Mouse (Mus musculus) limb, embryonic 10.5 days (tissue): ENCODE measurements at regions not wholly inside any gene's neighbourhood (a gene's known extent, or its start where the extent isn't known, plus 50 kb on each side); places are given as distances from the start of the nearest gene placed in this dataset.

Source experiments
- DNase-seq: peaks from one replicate; pipeline ENCODE4 v3.0.0-alpha.2; 2017; ENCODE audit warnings: low spot score
- H3K27ac ChIP-seq: fragments of 300-500 bp; sonication (generic); 2 replicates; pipeline ENCODE4 v1.5.1; 2016; ENCODE audit warnings: mild to moderate bottlenecking
- H3K27me3 ChIP-seq: fragments of 300-500 bp; sonication (generic); 2 replicates; pipeline ENCODE4 v1.6.1; 2016; ENCODE audit warnings: low read depth, mild to moderate bottlenecking; ENCODE audit not compliant: poor library complexity, severe bottlenecking
- H3K36me3 ChIP-seq: fragments of 300-500 bp; sonication (generic); 2 replicates; pipeline ENCODE4 v1.6.1; 2016; ENCODE audit warnings: mild to moderate bottlenecking, moderate library complexity
- H3K4me1 ChIP-seq: fragments of 300-500 bp; sonication (generic); 2 replicates; pipeline ENCODE4 v1.6.1; 2016
- H3K4me3 ChIP-seq: fragments of 300-500 bp; sonication (generic); 2 replicates; pipeline ENCODE4 v1.5.1; 2016; ENCODE audit warnings: mild to moderate bottlenecking, moderate library complexity
- H3K9me3 ChIP-seq: fragments of 300-500 bp; sonication (generic); replicated peaks from 2 replicates; pipeline ENCODE4 v1.6.1; 2016; ENCODE audit warnings: mild to moderate bottlenecking
- WGBS: fragments of 180-500 bp; shearing (Covaris S2); methylation state at CpG from one replicate; pipeline ENCODE4 v1.1.7; 2016; 5-methylcytosine and 5-hydroxymethylcytosine counted together

DNA sequence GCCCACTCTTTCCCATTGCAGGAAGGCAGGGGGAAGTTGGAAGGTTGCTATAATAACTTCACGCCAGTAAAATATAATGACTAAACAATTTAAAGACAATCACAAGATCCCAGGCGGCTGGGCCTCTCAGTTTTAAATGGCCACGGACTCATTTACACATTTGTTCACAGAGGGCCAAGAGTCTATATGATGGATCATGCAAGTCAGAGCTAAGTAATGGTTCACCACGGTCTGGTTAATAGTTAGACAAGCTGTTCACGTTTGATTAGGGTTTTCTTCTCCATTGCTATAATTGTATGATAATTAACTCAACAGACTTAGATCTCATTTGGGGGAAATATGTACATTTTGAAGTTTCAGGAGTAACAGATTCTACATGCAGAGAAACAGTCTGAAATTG is 170.0 kb downstream of the Ppargc1a start:
- DNase-seq, result no peak
- Histone ChIP-seq H3K36me3 (no peaks in the 10 kb centered on the region), H3K4me1 (no peaks in the 10 kb centered on the region), H3K27me3 (no peaks in the 10 kb centered on the region), H3K9me3 (no peaks in the 10 kb centered on the region), H3K4me3 (no peak overlapping the region), H3K27ac (no peak overlapping the region)
- 88% methylated on average over 5 of the region's 5 CpGs for WGBS

- H3K27ac ChIP-seq, result no peak overlapping the region
- WGBS, result 90% methylated on average over 8 of the region's 8 CpGs
- no peak for DNase-seq
Observed at GRCm38 (mm10) chr5:51391319-51391718, 176.2 kb downstream of the Ppargc1a start.

DNA sequence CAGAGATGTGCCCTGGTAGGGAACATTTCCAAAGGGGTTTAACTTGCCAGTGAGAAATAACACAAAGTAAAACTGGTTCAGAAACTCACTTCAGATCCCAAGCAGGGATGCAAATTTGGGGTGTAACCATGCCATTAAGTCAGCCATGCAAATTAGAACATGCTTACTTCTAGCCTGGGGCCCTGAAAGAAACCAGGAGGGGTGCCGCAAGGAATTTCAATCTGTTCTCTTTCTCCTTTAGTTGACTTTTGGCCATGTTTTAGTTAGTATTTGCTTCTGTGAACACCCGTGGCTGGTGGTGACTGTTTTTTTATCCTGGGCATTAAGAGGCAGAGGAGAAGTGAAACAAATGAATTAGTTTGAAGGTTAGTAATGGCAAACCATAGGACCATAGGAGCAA is 179.8 kb downstream of the Ppargc1a start:
- DNase-seq, result no peak
- no peak overlapping the region for H3K4me3 ChIP-seq
- H3K27me3 ChIP-seq, result no peaks in the 10 kb centered on the region
- H3K4me1 ChIP-seq, result no peaks in the 10 kb centered on the region
- WGBS, result 70% methylated on average over 2 of the region's 2 CpGs
- no peaks in the 10 kb centered on the region for H3K36me3 ChIP-seq
- no peak overlapping the region for H3K27ac ChIP-seq
- H3K9me3 ChIP-seq, result no peaks in the 10 kb centered on the region

More at GRCm38 (mm10) chr5:51391319-51391718, 176.2 kb downstream of the Ppargc1a start:
- Histone ChIP-seq H3K4me3 (no peak overlapping the region), H3K9me3 (no peaks in the 10 kb centered on the region), H3K27me3 (no peaks in the 10 kb centered on the region), H3K36me3 (no peaks in the 10 kb centered on the region), H3K4me1 (no peaks in the 10 kb centered on the region)

DNA sequence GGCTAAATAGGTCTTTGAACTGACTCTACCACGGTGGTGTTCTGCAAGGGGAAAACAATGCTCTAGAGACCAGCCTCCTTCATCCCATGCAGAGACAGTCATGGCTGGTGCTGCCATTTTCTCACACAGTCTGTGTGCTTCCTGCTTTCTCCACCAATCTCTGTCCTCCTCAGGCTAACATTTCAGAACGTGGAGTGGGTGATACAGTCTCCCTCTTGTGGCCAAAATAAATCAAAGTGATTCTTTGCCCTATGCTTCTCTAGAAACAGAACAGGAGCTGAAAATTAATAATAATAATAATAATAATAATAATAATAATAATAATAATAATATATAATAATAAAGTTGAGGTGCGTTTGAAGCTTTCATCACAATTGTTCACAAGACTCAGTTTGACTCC is 181.1 kb downstream of the Ppargc1a start:
- H3K36me3 ChIP-seq, result no peaks in the 10 kb centered on the region

DNA sequence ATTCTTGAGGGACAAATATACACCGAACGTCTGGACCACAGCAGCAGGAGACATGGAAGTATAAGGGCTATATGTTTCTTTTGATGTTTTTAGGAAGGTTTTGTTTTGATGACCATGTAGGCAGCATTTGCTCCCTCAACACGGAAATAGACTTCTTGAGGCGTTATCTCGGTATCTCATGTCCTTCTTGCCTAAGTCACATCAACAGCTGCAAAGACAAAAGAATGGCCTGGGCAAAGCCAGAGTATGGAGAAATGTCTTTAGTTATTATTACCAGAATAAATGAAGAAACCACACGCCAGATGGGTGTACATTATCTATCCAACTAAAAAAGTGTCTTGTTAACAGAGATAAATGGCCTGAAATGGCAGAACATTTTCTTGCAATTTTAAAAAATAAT is 183.2 kb downstream of the Ppargc1a start:
- WGBS, result 92% methylated on average over 6 of the region's 6 CpGs
- H3K4me1 ChIP-seq, result no peaks in the 10 kb centered on the region
- H3K27me3 ChIP-seq, result no peaks in the 10 kb centered on the region

More for the DNA sequence above, 181.1 kb downstream of the Ppargc1a start:
- H3K4me3 ChIP-seq, result no peak overlapping the region
- no peak overlapping the region for H3K27ac ChIP-seq
- H3K4me1 ChIP-seq, result no peaks in the 10 kb centered on the region
- no peaks in the 10 kb centered on the region for H3K27me3 ChIP-seq
- H3K9me3 ChIP-seq, result no peaks in the 10 kb centered on the region
- 77% methylated on average over 3 of the region's 3 CpGs for WGBS
- DNase-seq, result no peak

GRCm38 (mm10) chr5:51359101-51359500 is 208.4 kb downstream of the Ppargc1a start:
- H3K9me3 ChIP-seq, result no peaks in the 10 kb centered on the region
- H3K4me3 ChIP-seq, result no peak overlapping the region
- no peaks in the 10 kb centered on the region for H3K27me3 ChIP-seq
- no peaks in the 10 kb centered on the region for H3K36me3 ChIP-seq
- no peak overlapping the region for H3K27ac ChIP-seq
- DNase-seq, result no peak
- WGBS, result 93% methylated on average over 1 of the region's 1 CpGs
- no peaks in the 10 kb centered on the region for H3K4me1 ChIP-seq

More for the DNA sequence above, 183.2 kb downstream of the Ppargc1a start:
- no peak overlapping the region for H3K27ac ChIP-seq
- H3K36me3 ChIP-seq, result no peaks in the 10 kb centered on the region
- H3K9me3 ChIP-seq, result no peaks in the 10 kb centered on the region
- DNase-seq, result no peak
- H3K4me3 ChIP-seq, result no peak overlapping the region

GRCm38 (mm10) chr5:51348256-51348655 is 219.3 kb downstream of the Ppargc1a start:
- DNase-seq, result no peak
- whole genome bisulfite sequencing, result 73% methylated on average over 2 of the region's 2 CpGs
- H3K27ac ChIP-seq, result no peak overlapping the region
- no peaks in the 10 kb centered on the region for H3K9me3 ChIP-seq
- no peaks in the 10 kb centered on the region for H3K4me1 ChIP-seq
- no peaks in the 10 kb centered on the region for H3K27me3 ChIP-seq
- H3K36me3 ChIP-seq, result no peaks in the 10 kb centered on the region
- H3K4me3 ChIP-seq, result no peak overlapping the region

GRCm38 (mm10) chr5:51329142-51329541 is 238.4 kb downstream of the Ppargc1a start:
- no peaks in the 10 kb centered on the region for H3K9me3 ChIP-seq
- no peak for DNase-seq
- H3K27ac ChIP-seq, result no peak overlapping the region
- no peak overlapping the region for H3K4me3 ChIP-seq
- H3K27me3 ChIP-seq, result no peaks in the 10 kb centered on the region
- H3K36me3 ChIP-seq, result no peaks in the 10 kb centered on the region
- 94% methylated on average over 3 of the region's 3 CpGs for WGBS
- no peaks in the 10 kb centered on the region for H3K4me1 ChIP-seq

DNA sequence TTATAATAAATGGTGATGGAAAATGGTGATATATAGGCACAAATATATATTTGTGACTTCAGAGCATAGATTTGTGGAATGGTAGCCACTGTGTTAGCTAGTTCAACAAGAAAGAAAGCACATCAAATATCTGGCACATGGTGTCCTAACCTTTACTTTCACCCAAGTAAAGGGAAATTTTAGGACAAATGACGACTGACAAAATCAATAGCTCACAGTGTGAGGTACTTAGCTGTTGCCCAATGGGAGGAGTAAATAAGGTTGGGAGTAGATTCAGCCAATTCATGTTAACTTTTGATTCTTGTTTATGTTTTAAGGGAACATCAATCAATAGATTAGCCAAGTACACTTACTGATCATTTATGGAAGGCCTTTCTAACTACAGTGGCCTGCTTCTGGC is 278.3 kb downstream of the Ppargc1a start:
- H3K9me3 ChIP-seq, result no peaks in the 10 kb centered on the region
- 76% methylated on average over 1 of the region's 1 CpGs for WGBS
- no peak overlapping the region for H3K27ac ChIP-seq
- no peaks in the 10 kb centered on the region for H3K36me3 ChIP-seq
- H3K4me1 ChIP-seq, result no peaks in the 10 kb centered on the region
- no peak overlapping the region for H3K4me3 ChIP-seq
- DNase-seq, result no peak
- no peaks in the 10 kb centered on the region for H3K27me3 ChIP-seq

GRCm38 (mm10) chr5:51288234-51288633 is 279.3 kb downstream of the Ppargc1a start:
- Histone ChIP-seq H3K4me1 (no peaks in the 10 kb centered on the region), H3K27me3 (no peaks in the 10 kb centered on the region), H3K9me3 (no peaks in the 10 kb centered on the region), H3K4me3 (no peak overlapping the region), H3K36me3 (no peaks in the 10 kb centered on the region), H3K27ac (no peak overlapping the region)
- DNase-seq, result no peak
- WGBS, result 88% methylated on average over 2 of the region's 2 CpGs

GRCm38 (mm10) chr5:51241156-51241555 is 326.4 kb downstream of the Ppargc1a start:
- no peak for DNase-seq
- Histone ChIP-seq H3K27ac (no peak overlapping the region), H3K9me3 (no peaks in the 10 kb centered on the region), H3K27me3 (no peaks in the 10 kb centered on the region), H3K36me3 (no peaks in the 10 kb centered on the region), H3K4me3 (no peak overlapping the region), H3K4me1 (no peaks in the 10 kb centered on the region)
- 49% methylated on average over 2 of the region's 2 CpGs for WGBS

DNA sequence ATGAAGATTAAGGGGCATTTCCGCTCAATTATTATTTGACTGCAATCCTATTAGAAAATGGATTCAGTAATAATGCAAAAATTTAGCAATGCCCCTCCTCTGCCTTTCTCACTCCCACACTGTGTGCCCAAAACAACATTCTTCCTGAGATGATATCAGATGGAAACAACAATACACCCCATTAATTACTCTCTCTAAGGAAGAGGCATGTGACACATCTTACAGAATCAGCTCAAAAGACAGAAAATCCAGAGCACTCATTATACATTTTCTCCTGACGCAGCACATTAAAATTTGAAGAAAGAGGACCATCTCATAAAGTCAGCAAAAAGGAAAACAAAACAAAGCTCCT is 333.5 kb downstream of the Ppargc1a start:
- H3K36me3 ChIP-seq, result no peaks in the 10 kb centered on the region
- no peaks in the 10 kb centered on the region for H3K27me3 ChIP-seq
- no peaks in the 10 kb centered on the region for H3K9me3 ChIP-seq
- no peak overlapping the region for H3K4me3 ChIP-seq
- DNase-seq, result no peak
- no peaks in the 10 kb centered on the region for H3K4me1 ChIP-seq
- WGBS, result 93% methylated on average over 2 of the region's 2 CpGs
- no peak overlapping the region for H3K27ac ChIP-seq

DNA sequence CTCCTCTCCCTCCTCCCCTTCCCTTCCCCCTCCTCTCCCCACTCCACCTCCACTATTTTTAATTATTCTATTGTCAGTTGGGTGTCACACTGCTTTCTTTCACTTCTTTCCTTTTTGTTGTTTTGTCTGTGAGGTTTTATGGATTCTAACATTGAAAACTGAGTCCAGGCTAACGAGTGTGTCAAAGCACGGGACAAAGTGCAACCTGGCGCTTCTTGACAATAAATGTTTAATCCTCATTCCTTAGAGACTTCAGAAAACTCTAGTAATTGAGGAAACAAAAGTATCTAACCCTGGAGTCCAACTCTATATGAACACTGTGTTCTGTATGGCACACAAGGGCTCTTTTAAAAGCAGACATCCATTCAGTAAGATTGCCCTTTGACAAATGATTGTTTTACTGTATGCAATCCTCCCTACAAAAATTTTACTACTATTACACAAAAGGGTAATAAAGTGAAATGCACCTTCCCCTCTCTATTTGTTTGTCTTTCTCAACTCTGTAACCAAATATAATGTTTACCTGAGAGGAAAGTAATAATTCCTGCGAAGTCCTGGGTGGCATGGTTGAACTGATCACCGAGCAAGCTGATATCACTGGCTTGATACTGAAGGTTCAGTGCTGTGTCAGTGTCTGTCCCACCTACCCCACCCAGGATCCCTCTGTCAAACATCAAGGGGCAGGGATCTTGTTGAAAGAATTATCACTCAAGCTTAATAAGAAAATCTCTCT is 334.1 kb downstream of the Ppargc1a start:
- no peak for DNase-seq
- no peaks in the 10 kb centered on the region for H3K9me3 ChIP-seq
- no peak overlapping the region for H3K4me3 ChIP-seq
- WGBS, result 87% methylated on average over 5 of the region's 5 CpGs
- no peaks in the 10 kb centered on the region for H3K4me1 ChIP-seq
- no peak overlapping the region for H3K27ac ChIP-seq
- H3K36me3 ChIP-seq, result no peaks in the 10 kb centered on the region
- no peaks in the 10 kb centered on the region for H3K27me3 ChIP-seq

DNA sequence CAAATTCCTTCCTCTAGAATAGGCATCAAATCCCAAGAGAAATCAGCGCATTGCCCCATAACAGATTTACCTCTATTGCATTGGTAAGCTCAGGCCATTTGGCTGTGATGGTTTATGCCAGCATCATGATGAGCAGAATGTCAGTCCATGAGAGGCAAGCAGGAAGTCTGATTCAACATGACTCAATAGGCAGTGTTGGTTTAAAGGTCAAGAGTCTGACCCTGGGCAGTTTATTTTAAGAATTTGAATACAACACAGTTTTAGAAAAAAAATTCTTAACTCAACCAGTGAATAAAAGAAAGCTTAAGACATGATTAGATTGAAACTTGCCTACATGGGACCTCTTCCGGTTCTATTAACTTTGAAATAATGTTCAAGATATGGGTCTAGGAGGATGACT is 337.7 kb downstream of the Ppargc1a start:
- Histone ChIP-seq H3K27me3 (no peaks in the 10 kb centered on the region), H3K4me3 (no peak overlapping the region), H3K36me3 (no peaks in the 10 kb centered on the region), H3K4me1 (no peaks in the 10 kb centered on the region), H3K9me3 (no peaks in the 10 kb centered on the region), H3K27ac (no peak overlapping the region)
- no peak for DNase-seq
- WGBS, result over 99% methylated on average over 2 of the region's 2 CpGs
